Mouse (Mus musculus): Measurements from ENCODE around the gene Prss42. TPM values are rescaled to one million over a fixed set of nuclear protein-coding genes. Genes with fewer than 3 reads are reported as not detected.

Gene Prss42
- polyA plus RNA-seq (2011; ENCODE audit: insufficient read depth, insufficient read length, low read depth, missing spikeins): 8.7 and 11.0 TPM in 2 replicates

DNA sequence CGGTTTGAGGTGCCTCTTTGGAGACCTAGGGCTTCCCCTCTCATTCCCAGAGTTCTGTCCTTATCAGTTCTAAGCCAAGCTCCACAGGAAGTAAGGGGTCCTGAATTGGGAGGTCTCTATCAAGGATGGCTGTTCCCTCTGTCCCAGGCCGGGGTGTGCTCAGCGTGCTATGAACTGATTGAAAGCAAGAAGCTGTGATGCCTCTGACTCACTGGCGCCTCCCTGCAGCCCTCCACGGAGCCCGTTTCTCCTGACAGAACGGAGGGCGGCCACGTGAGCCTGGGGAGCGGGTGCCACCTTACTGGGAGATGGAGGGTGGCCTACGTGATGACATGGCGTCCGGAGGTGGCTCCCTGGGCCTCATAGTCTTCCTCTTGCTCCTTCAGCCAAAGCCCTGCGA, at the start of gene Prss42:
Gene Prss42, plus strand, starts transcription at position 301 of the 400 bp plus-strand sequence.
- Histone ChIP-seq H3K27ac (ENCODE audit: insufficient read depth, low read length) (0 out of 2 replicates have a peak within 1 kb of the TSS, but pooled peaks have one; percentile 42), H3K4me3 (ENCODE audit: low read depth, low read length) (peak within 1 kb of the TSS; percentile 95), H3K27me3 (ENCODE audit: control insufficient read depth, insufficient read depth, low read length, poor library complexity, severe bottlenecking) (no peaks in the 10 kb centered on the region), H3K9ac (ENCODE audit: low read depth, poor library complexity, severe bottlenecking) (peak within 1 kb of the TSS; percentile 52), H3K4me1 (ENCODE audit: control insufficient read depth, insufficient read depth, low read length) (no peaks in the 10 kb centered on the region), H3K36me3 (ENCODE audit: control insufficient read depth, insufficient read depth, low read length, poor library complexity, severe bottlenecking) (peaks cover 3% of the 10 kb centered on the region; the same call in 1 of the 2 replicates), H3K9me3 (replicated peaks; ENCODE audit: control insufficient read depth, insufficient read depth, low read length, poor library complexity, severe bottlenecking) (no peaks in the 10 kb centered on the region)
- TF ChIP-seq CTCF (IDR thresholded peaks at IDR 0.05; ENCODE audit: low read depth, low read length) (no peak), EP300 (IDR thresholded peaks at IDR 0.05; ENCODE audit: insufficient read depth, low read depth, low read length) (no peak), POLR2A (IDR thresholded peaks at IDR 0.05; ENCODE audit: insufficient read depth, low read length) (no peak)

DNA sequence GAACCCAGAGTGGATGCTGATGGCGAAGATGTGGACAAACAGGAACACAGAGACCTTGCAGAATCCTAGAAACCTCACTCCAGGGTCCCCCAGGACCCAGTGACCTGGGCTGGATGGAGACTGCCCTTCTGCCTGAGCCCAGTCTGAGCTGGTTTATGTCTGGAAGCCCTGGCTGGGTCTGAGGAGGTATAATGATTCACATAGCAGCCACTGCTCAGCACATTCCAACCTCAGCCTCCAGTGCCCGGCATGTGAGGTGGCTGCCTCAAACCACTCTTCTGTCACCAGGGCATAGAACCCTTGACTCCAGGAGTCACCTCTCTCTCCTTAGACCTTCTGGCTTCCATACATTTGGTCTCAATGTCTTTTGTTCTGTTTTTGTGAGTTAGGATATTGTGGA, 49.5 kb upstream of the Prss42 start:
- no peak overlapping the region for H3K27ac ChIP-seq (ENCODE audit: insufficient read depth, low read length)
- peaks cover 2% of the 10 kb centered on the region for H3K4me1 ChIP-seq (ENCODE audit: control insufficient read depth, insufficient read depth, low read length)
- no peak overlapping the region for H3K4me3 ChIP-seq (ENCODE audit: low read depth, low read length)
- H3K36me3 ChIP-seq (ENCODE audit: control insufficient read depth, insufficient read depth, low read length, poor library complexity, severe bottlenecking): no peaks in the 10 kb centered on the region
- no peak for TF ChIP-seq EP300 (IDR thresholded peaks at IDR 0.05; ENCODE audit: insufficient read depth, low read depth, low read length)
- no peak for TF ChIP-seq POLR2A (IDR thresholded peaks at IDR 0.05; ENCODE audit: insufficient read depth, low read length)
- TF ChIP-seq CTCF (IDR thresholded peaks at IDR 0.05; ENCODE audit: low read depth, low read length): no peak
- no peak overlapping the region for H3K9ac ChIP-seq (ENCODE audit: low read depth, poor library complexity, severe bottlenecking)
- peaks cover 2% of the 10 kb centered on the region for H3K27me3 ChIP-seq (ENCODE audit: control insufficient read depth, insufficient read depth, low read length, poor library complexity, severe bottlenecking)
- no peaks in the 10 kb centered on the region for H3K9me3 ChIP-seq (replicated peaks; ENCODE audit: control insufficient read depth, insufficient read depth, low read length, poor library complexity, severe bottlenecking)

DNA sequence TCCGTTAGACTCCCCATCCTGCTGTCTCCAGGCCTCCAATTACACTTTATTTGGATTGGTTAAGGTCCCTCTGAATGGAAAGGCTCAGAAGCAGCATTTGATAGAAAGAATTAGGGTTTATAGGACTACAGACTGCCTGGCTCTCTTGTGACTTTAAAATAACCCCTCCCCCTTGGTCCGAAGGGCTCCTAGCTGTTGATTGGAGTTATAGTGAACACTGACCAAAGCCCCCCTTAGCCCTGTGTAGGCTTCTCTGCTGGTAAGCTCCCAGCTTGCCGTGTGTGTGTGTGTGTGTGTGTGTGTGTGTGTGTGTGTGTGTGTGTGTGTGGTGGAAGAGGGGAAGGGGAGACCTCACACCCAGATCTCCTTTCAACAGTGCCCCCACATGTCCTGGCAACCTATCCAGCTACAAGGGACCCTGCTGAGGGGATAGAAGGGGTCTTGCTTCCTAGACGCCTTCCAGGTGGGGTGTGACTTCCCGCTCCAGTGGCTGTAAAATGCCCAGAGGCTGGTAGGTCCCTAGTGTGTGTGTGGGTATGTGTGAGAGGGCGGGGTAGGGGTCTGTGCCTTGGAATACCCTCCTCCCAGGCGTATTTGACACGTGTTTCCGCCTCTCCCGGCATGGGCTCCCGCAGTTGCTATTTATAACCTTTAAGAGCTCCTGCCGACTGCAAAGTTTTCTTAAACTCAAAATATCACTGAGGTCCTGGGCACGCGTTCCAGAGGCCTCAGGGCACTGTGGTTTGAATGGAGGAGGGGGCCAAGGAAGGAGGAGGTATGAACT, 47.4 kb upstream of the Prss42 start:
- no peaks in the 10 kb centered on the region for H3K9me3 ChIP-seq (replicated peaks; ENCODE audit: control insufficient read depth, insufficient read depth, low read length, poor library complexity, severe bottlenecking)
- peaks cover 2% of the 10 kb centered on the region for H3K4me1 ChIP-seq (ENCODE audit: control insufficient read depth, insufficient read depth, low read length)
- H3K36me3 ChIP-seq (ENCODE audit: control insufficient read depth, insufficient read depth, low read length, poor library complexity, severe bottlenecking): no peaks in the 10 kb centered on the region
- TF ChIP-seq POLR2A (IDR thresholded peaks at IDR 0.05; ENCODE audit: insufficient read depth, low read length) (no peak), EP300 (IDR thresholded peaks at IDR 0.05; ENCODE audit: insufficient read depth, low read depth, low read length) (no peak), CTCF (IDR thresholded peaks at IDR 0.05; ENCODE audit: low read depth, low read length) (no peak)
- H3K27me3 ChIP-seq (ENCODE audit: control insufficient read depth, insufficient read depth, low read length, poor library complexity, severe bottlenecking): no peaks in the 10 kb centered on the region
- H3K9ac ChIP-seq (ENCODE audit: low read depth, poor library complexity, severe bottlenecking): no peak overlapping the region
- H3K4me3 ChIP-seq (ENCODE audit: low read depth, low read length): no peak overlapping the region
- H3K27ac ChIP-seq (ENCODE audit: insufficient read depth, low read length): no peak overlapping the region

DNA sequence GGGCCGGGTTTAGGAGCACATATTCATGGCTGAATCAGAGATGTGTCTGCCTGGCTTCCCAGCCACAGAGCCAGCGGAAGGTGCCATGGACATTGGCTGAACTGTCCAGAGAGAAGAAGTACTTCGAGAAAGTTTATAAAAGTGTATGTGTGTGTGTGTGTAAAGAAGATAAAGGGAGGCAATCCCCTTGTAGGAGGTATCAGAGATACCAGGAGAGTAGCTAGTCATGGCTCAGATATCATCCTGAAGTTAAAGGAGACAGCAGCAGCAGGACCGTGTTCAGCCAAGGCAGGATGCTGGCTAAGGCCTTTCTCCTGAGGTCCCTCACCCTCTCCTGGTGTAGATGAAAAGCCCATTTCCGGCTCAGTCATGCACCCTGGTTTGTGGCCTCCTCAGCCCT, 46.6 kb upstream of the Prss42 start:
- H3K9ac ChIP-seq (ENCODE audit: low read depth, poor library complexity, severe bottlenecking): no peak overlapping the region
- H3K27me3 ChIP-seq (ENCODE audit: control insufficient read depth, insufficient read depth, low read length, poor library complexity, severe bottlenecking): no peaks in the 10 kb centered on the region
- no peaks in the 10 kb centered on the region for H3K9me3 ChIP-seq (replicated peaks; ENCODE audit: control insufficient read depth, insufficient read depth, low read length, poor library complexity, severe bottlenecking)
- no peak overlapping the region for H3K27ac ChIP-seq (ENCODE audit: insufficient read depth, low read length)
- no peak overlapping the region for H3K4me3 ChIP-seq (ENCODE audit: low read depth, low read length)
- peaks cover 2% of the 10 kb centered on the region for H3K4me1 ChIP-seq (ENCODE audit: control insufficient read depth, insufficient read depth, low read length)
- TF ChIP-seq EP300 (IDR thresholded peaks at IDR 0.05; ENCODE audit: insufficient read depth, low read depth, low read length) (no peak), POLR2A (IDR thresholded peaks at IDR 0.05; ENCODE audit: insufficient read depth, low read length) (no peak), CTCF (IDR thresholded peaks at IDR 0.05; ENCODE audit: low read depth, low read length) (no peak)
- H3K36me3 ChIP-seq (ENCODE audit: control insufficient read depth, insufficient read depth, low read length, poor library complexity, severe bottlenecking): no peaks in the 10 kb centered on the region

DNA sequence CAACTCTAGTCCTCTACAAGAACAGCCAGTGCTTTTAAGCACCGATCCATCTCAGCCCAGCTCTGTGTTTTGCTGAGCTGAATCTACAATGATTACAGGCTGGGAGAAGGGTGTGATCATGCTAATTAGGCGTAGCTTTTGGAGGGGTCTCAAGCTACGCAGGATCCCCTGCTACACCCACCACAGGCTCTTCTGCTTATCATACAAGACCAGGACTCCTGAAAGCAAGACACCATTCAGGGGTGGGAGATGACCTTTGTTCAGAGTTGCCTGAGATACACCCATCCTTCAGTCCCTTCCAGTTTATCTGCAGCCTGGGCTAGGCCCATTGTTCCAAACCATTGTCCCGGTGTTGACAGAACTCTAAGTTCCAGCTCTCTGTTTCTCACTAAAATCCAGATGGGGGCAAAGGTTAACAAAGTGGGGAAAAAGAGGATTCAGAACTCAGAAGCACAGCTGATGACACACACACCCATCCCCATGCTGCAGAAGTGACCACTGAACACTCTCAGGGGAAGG, 45.0 kb upstream of the Prss42 start:
- Histone ChIP-seq H3K27ac (ENCODE audit: insufficient read depth, low read length) (no peak overlapping the region), H3K9ac (ENCODE audit: low read depth, poor library complexity, severe bottlenecking) (no peak overlapping the region), H3K9me3 (replicated peaks; ENCODE audit: control insufficient read depth, insufficient read depth, low read length, poor library complexity, severe bottlenecking) (no peaks in the 10 kb centered on the region), H3K36me3 (ENCODE audit: control insufficient read depth, insufficient read depth, low read length, poor library complexity, severe bottlenecking) (no peaks in the 10 kb centered on the region), H3K4me3 (ENCODE audit: low read depth, low read length) (no peak overlapping the region), H3K4me1 (ENCODE audit: control insufficient read depth, insufficient read depth, low read length) (peaks cover 2% of the 10 kb centered on the region), H3K27me3 (ENCODE audit: control insufficient read depth, insufficient read depth, low read length, poor library complexity, severe bottlenecking) (no peaks in the 10 kb centered on the region)
- TF ChIP-seq CTCF (IDR thresholded peaks at IDR 0.05; ENCODE audit: low read depth, low read length): no peak
- TF ChIP-seq EP300 (IDR thresholded peaks at IDR 0.05; ENCODE audit: insufficient read depth, low read depth, low read length): no peak
- no peak for TF ChIP-seq POLR2A (IDR thresholded peaks at IDR 0.05; ENCODE audit: insufficient read depth, low read length)

DNA sequence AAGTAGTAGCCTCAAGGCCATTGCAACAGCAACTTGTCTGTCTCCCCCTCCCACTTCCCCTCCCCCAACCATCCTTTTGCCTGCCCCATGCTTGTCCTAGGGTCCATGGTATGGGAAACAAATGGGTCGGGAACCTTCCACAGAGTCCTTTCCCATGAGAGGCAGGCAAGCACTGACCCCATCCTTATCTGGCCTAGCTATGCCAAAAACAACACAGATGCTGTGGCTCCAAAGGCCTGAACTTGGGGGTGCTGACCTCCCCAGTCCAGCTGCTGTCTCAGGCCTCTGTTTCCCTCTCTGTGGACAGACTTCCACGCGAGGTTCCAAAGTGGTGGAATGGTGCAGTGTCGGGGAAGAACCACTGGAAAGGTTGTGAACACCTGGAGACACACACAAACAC, 44.2 kb upstream of the Prss42 start:
- TF ChIP-seq POLR2A (IDR thresholded peaks at IDR 0.05; ENCODE audit: insufficient read depth, low read length) (no peak), EP300 (IDR thresholded peaks at IDR 0.05; ENCODE audit: insufficient read depth, low read depth, low read length) (no peak), CTCF (IDR thresholded peaks at IDR 0.05; ENCODE audit: low read depth, low read length) (no peak)
- Histone ChIP-seq H3K9ac (ENCODE audit: low read depth, poor library complexity, severe bottlenecking) (no peak overlapping the region), H3K4me3 (ENCODE audit: low read depth, low read length) (no peak overlapping the region), H3K27ac (ENCODE audit: insufficient read depth, low read length) (no peak overlapping the region), H3K36me3 (ENCODE audit: control insufficient read depth, insufficient read depth, low read length, poor library complexity, severe bottlenecking) (no peaks in the 10 kb centered on the region), H3K4me1 (ENCODE audit: control insufficient read depth, insufficient read depth, low read length) (peaks cover 2% of the 10 kb centered on the region), H3K9me3 (replicated peaks; ENCODE audit: control insufficient read depth, insufficient read depth, low read length, poor library complexity, severe bottlenecking) (no peaks in the 10 kb centered on the region), H3K27me3 (ENCODE audit: control insufficient read depth, insufficient read depth, low read length, poor library complexity, severe bottlenecking) (no peaks in the 10 kb centered on the region)

Data from ES-Bruce4 (cell line).